Mouse (Mus musculus) kidney, adult 2 months (tissue): ENCODE measurements around the gene Nle1. TPM values are rescaled to one million over a fixed set of nuclear protein-coding genes. Genes with fewer than 3 reads are reported as not detected.
A peak's percentile ranks its signal among the peaks of the same experiment; 100 is the strongest.

ENCODE experiments used
- DNase-seq: peaks from one replicate; pipeline ENCODE4 v3.0.0; 2021
- H3K27ac ChIP-seq: fragments of 200-500 bp; 2 replicates; pipeline ENCODE4 v1.5.1; 2012; ENCODE audit warnings: low read depth, low read length, control low read depth, inconsistent platforms; ENCODE audit not compliant: insufficient read depth
- H3K27me3 ChIP-seq: fragments of 200-500 bp; replicated peaks from 2 replicates; pipeline ENCODE4 v1.6.1; 2012; ENCODE audit warnings: mild to moderate bottlenecking, moderate library complexity, low read length, inconsistent platforms; ENCODE audit not compliant: control insufficient read depth, insufficient read depth
- H3K36me3 ChIP-seq: fragments of 200-500 bp; 2 replicates; pipeline ENCODE4 v1.6.1; 2012; ENCODE audit warnings: mild to moderate bottlenecking, moderate library complexity, low read length, inconsistent platforms; ENCODE audit not compliant: control insufficient read depth, insufficient read depth
- H3K4me1 ChIP-seq: fragments of 200-500 bp; 2 replicates; pipeline ENCODE4 v1.6.1; 2011; ENCODE audit warnings: low read length; ENCODE audit not compliant: control insufficient read depth, insufficient read depth
- H3K4me3 ChIP-seq: fragments of 200-500 bp; 2 replicates; pipeline ENCODE4 v1.5.1; 2011; ENCODE audit warnings: mild to moderate bottlenecking, low read depth, low read length, control low read depth; ENCODE audit not compliant: insufficient read depth
- CTCF ChIP-seq: fragments of 200-500 bp; conservative IDR thresholded peaks from 2 replicates; pipeline ENCODE4 v1.5.1; 2011; ENCODE audit warnings: low read depth, mild to moderate bottlenecking, control low read depth, low read length, moderate library complexity, mixed read lengths; ENCODE audit not compliant: insufficient read depth, insufficient read length
- POLR2A ChIP-seq: fragments of 200-500 bp; IDR thresholded peaks from one replicate; pipeline ENCODE4 v1.6.1; 2011; ENCODE audit warnings: low read depth, low read length, control low read depth
- WGBS: fragments of 180-500 bp; shearing (Covaris S2); methylation state at CpG from one replicate; pipeline ENCODE4 v1.1.7; 2018; 5-methylcytosine and 5-hydroxymethylcytosine counted together
- polyA plus RNA-seq: library from polyadenylated mRNA; depleted of rRNA; stranded (reverse); fragments of >200 nt; gene quantifications from 2 replicates; pipeline ENCODE4 v1.2.3, GENCODE M21; 2012

The Nle1 gene
- polyA plus RNA-seq, 1 experiment = 16.9 TPM

GRCm38 (mm10) chr11:82891936-82892335 lies 16.3 kb downstream of the Nle1 start, which contains the start of gene Fndc8:
TSS of gene Fndc8 (plus strand) at chr11:82892124.
- 46% methylated on average over 7 of the region's 7 CpGs for WGBS

DNA sequence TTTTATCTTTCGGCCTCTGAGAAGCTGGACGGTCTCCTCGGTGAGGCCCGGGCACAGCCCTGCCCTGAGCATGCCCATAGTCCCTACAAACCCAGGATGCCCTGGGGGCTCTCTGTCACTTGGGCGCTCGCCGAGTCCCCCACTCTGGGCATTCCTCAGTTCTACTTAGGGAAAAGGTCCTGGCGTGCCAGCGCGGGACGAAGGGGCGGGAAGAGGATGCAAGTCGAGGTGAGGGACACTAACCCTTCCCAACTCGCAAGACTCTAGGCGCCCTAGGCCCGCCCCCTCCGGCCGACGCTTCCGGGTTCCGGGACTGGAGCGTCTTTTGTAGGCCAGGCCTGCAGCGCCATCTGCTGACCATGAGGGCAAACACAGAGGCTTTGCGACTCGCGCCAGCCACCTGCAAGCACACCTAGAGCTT lies 17.9 kb downstream of the Nle1 start, which contains the start of gene Rad51d:
Gene Rad51d, minus strand, starts transcription at position 273 of the 421 bp plus-strand sequence.
- Histone ChIP-seq H3K4me3 (peak within 1 kb of the TSS; percentile 82), H3K27ac (peak within 1 kb of the TSS; percentile 78), H3K36me3 (no peaks in the 10 kb centered on the region), H3K27me3 (no peaks in the 10 kb centered on the region), H3K4me1 (peaks cover 8% of the 10 kb centered on the region; the same call in 1 of the 2 replicates)
- TF ChIP-seq POLR2A = peak; percentile 67
- peak; percentile 94 for TF ChIP-seq CTCF
- DNase-seq = peak; percentile 96
- WGBS = under 1% methylated on average over 26 of the region's 26 CpGs

More at GRCm38 (mm10) chr11:82891936-82892335, 16.3 kb downstream of the Nle1 start, which contains the start of gene Fndc8:
- Histone ChIP-seq H3K36me3 (no peaks in the 10 kb centered on the region), H3K27ac (no peak within 1 kb of the TSS), H3K4me3 (no peak within 1 kb of the TSS), H3K4me1 (peaks cover 8% of the 10 kb centered on the region; the same call in 1 of the 2 replicates), H3K27me3 (no peaks in the 10 kb centered on the region)
- no peak for TF ChIP-seq CTCF
- no peak for TF ChIP-seq POLR2A
- DNase-seq = no peak

DNA sequence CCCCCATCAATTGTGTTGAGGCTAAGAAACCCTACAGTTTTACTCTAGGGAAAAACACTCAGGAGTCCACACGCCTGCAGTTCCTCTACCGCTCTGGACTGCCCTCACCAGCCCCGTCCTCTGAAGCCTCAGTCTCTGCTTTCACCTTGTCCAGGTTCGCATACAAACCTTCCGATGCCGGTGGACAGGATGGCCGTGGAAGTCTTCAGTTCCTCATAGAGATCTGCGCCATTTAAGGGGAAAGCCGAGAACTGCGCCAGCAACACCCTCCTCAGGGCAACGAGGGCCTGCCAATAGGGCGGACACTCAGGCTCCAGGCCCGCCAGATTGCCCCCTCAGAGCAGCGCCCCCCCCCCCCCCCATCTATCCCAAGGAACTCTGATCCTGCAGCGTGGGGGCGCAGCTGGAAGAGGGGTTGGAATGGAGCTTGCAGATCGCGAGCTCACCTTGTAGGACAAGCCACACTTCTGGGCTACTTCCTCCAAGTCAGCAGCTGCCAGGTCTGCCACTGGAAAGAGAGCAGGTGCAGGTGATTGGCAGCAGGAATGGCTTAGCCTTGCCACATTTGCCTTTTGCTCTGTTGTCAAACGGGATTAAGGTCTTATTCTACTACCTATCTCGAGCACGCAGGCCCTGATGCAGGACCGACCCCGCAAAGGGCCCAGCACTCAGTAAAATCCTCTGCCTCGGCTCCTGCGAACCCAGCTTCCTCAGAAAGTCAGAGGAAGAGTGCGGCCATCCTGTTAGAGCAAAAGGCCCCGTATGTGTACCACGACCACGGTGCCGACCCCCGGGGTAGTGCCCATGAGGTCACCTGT lies 18.5 kb downstream of the Nle1 start:
- no peak for TF ChIP-seq POLR2A
- no peak for TF ChIP-seq CTCF
- no peaks in the 10 kb centered on the region for H3K36me3 ChIP-seq
- peak overlapping the region; percentile 82 for H3K4me3 ChIP-seq
- H3K4me1 ChIP-seq = peaks cover 8% of the 10 kb centered on the region; the same call in 1 of the 2 replicates
- peak; percentile 56 for DNase-seq
- H3K27me3 ChIP-seq = no peaks in the 10 kb centered on the region
- H3K27ac ChIP-seq = peak overlapping the region; percentile 78
- WGBS = 3% methylated on average over 31 of the region's 31 CpGs

DNA sequence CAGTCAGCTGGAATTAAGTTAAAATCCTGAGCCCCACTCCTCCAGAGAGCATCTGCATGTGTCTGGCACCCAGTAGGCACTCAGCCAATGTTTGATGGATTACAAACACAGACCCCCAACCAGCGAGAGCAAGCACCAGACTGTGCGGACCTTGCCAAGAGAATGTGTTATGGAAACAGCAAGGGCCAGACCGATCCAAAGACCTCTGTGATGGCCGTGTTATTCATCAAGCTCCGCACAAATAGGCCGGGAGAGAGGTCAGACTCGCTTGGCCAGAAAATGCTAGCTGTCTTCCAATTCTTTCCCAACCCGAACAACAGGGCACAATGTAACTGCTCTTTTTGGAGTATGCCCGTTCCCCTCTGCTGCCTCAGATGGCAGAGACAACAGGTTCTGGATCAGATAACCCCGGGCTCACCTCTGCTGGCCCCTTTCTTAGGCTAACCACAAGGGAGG lies 19.7 kb downstream of the Nle1 start:
- Histone ChIP-seq H3K27ac (peak overlapping the region; percentile 42; the same call in 1 of the 2 replicates), H3K27me3 (no peaks in the 10 kb centered on the region), H3K36me3 (no peaks in the 10 kb centered on the region), H3K4me1 (peaks cover 8% of the 10 kb centered on the region; the same call in 1 of the 2 replicates), H3K4me3 (0 out of 2 replicates have a peak overlapping the region, but pooled peaks have one; percentile 2)
- TF ChIP-seq POLR2A = no peak
- no peak for TF ChIP-seq CTCF
- 24% methylated on average over 10 of the region's 10 CpGs for WGBS
- DNase-seq = peak; percentile 88

- Histone ChIP-seq H3K4me1 (peaks cover 8% of the 10 kb centered on the region; the same call in 1 of the 2 replicates), H3K27ac (no peak overlapping the region), H3K4me3 (no peak overlapping the region), H3K27me3 (no peaks in the 10 kb centered on the region), H3K36me3 (no peaks in the 10 kb centered on the region)
- 90% methylated on average over 3 of the region's 3 CpGs for WGBS
- TF ChIP-seq CTCF (peak; percentile 29), POLR2A (no peak)
- DNase-seq = no peak
Measured at GRCm38 (mm10) chr11:82886559-82886958, 21.7 kb downstream of the Nle1 start.

- H3K27ac ChIP-seq = no peak overlapping the region
- no peak for DNase-seq
- peaks cover 5% of the 10 kb centered on the region; the same call in 1 of the 2 replicates for H3K4me1 ChIP-seq
- H3K27me3 ChIP-seq = no peaks in the 10 kb centered on the region
- H3K4me3 ChIP-seq = no peak overlapping the region
- WGBS = 68% methylated on average over 8 of the region's 8 CpGs
- peaks cover 2% of the 10 kb centered on the region for H3K36me3 ChIP-seq
- TF ChIP-seq POLR2A = no peak
- TF ChIP-seq CTCF = no peak
Measured at GRCm38 (mm10) chr11:82883180-82883579, 25.0 kb downstream of the Nle1 start.

DNA sequence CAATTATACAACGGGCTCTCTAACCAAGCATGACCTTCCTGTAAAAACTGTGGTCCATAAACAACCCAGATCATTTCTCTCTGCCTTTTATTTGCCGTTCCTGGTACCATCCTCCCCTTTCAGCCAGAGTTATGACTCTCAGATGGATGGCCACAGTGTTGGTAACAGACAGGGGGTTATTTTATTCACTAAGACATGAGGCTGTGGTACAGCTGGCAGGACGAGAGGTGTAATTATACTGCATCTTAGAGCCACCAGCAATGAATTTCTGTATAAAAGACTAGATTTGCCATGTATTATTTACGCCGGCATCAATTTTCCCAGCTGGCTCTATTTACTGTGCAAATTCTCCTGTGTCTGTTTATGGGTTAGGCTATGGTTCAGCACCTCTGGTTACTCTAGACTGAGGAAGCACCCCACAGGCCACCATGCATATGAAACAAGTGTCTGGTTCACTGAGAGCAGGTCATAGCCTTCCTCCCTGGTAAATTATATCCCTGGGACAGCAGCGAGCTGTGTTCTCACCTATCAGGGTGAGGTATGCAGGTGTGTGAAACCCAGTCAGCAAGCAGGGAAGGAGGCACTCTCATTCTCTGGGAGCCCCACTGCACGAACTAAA lies 30.4 kb downstream of the Nle1 start:
- no peak for DNase-seq
- no peaks in the 10 kb centered on the region for H3K27me3 ChIP-seq
- H3K27ac ChIP-seq = no peak overlapping the region
- WGBS = 62% methylated on average over 7 of the region's 7 CpGs
- no peak for TF ChIP-seq POLR2A
- TF ChIP-seq CTCF = no peak
- peaks cover 2% of the 10 kb centered on the region for H3K36me3 ChIP-seq
- H3K4me1 ChIP-seq = no peaks in the 10 kb centered on the region
- no peak overlapping the region for H3K4me3 ChIP-seq
